Mouse (Mus musculus) heart, embryonic 11.5 days (tissue): Measurements from ENCODE around the gene Lax1. TPM values are rescaled to one million over a fixed set of nuclear protein-coding genes. Genes with fewer than 3 reads are reported as not detected.

Source experiments
- ATAC-seq: fragments of 200-750 bp; cut with Nextera tagmentation; replicated peaks from 2 replicates; pipeline ENCODE4 v1.8.0; 2017; ENCODE audit warnings: moderate library complexity; ENCODE audit not compliant: insufficient number of reproducible peaks, low FRiP score, low TSS enrichment
- H3K27ac ChIP-seq: fragments of 300-500 bp; sonication (generic); 2 replicates; pipeline ENCODE4 v1.5.1; 2014; ENCODE audit warnings: mild to moderate bottlenecking, low read depth, low read length
- H3K27me3 ChIP-seq: fragments of 300-500 bp; sonication (generic); 2 replicates; pipeline ENCODE4 v1.6.1; 2014; ENCODE audit warnings: mild to moderate bottlenecking, low read length, mixed read lengths; ENCODE audit not compliant: control insufficient read depth, insufficient read depth
- H3K36me3 ChIP-seq: fragments of 300-500 bp; sonication (generic); 2 replicates; pipeline ENCODE4 v1.6.1; 2014; ENCODE audit warnings: mild to moderate bottlenecking, low read length, moderate library complexity, mixed read lengths; ENCODE audit not compliant: control insufficient read depth, insufficient read depth
- H3K4me1 ChIP-seq: fragments of 300-500 bp; sonication (generic); 2 replicates; pipeline ENCODE4 v1.6.1; 2014; ENCODE audit warnings: low read length; ENCODE audit not compliant: control insufficient read depth, insufficient read depth
- H3K4me2 ChIP-seq: fragments of 300-500 bp; sonication (generic); 2 replicates; pipeline ENCODE4 v1.6.1; 2014; ENCODE audit warnings: mild to moderate bottlenecking, moderate library complexity
- H3K4me3 ChIP-seq: fragments of 300-500 bp; sonication (generic); 2 replicates; pipeline ENCODE4 v1.5.1; 2014; ENCODE audit warnings: low read depth, low read length
- H3K9ac ChIP-seq: fragments of 300-500 bp; sonication (generic); 2 replicates; pipeline ENCODE4 v1.6.1; 2014; ENCODE audit warnings: mild to moderate bottlenecking, low read depth, low read length, moderate library complexity
- H3K9me3 ChIP-seq: fragments of 300-500 bp; sonication (generic); replicated peaks from 2 replicates; pipeline ENCODE4 v1.6.1; 2016; ENCODE audit warnings: low read length; ENCODE audit not compliant: control insufficient read depth
- WGBS: fragments of 180-500 bp; shearing (Covaris S2); extraction: QIAGEN DNeasy Blood & Tissue Kit; methylation state at CpG from one replicate; pipeline ENCODE4 v1.1.7; 2014; ENCODE audit not compliant: insufficient replicate concordance; 5-methylcytosine and 5-hydroxymethylcytosine counted together
- polyA plus RNA-seq: library from polyadenylated mRNA; unstranded; fragments of >200 nt; fragmentation: Nextera tagmentation; extraction: Ambion mirVana; gene quantifications from 2 replicates; pipeline ENCODE4 v1.2.1, GENCODE M21; 2014

Lax1 gene
- 0.09 and 0.73 TPM in 2 replicates for polyA plus RNA-seq

- Histone ChIP-seq H3K27ac (no peak within 1 kb of the TSS), H3K4me3 (no peak within 1 kb of the TSS), H3K9me3 (no peaks in the 10 kb centered on the region), H3K9ac (no peak within 1 kb of the TSS), H3K4me1 (peaks cover 23% of the 10 kb centered on the region), H3K36me3 (no peaks in the 10 kb centered on the region), H3K4me2 (no peak within 1 kb of the TSS), H3K27me3 (no peaks in the 10 kb centered on the region)
- ATAC-seq = no peak
- 16% methylated on average over 6 of the region's 6 CpGs for WGBS
Measured at GRCm38 (mm10) chr1:133689897-133690296, at the start of gene Lax1. Lax1 (minus strand) TSS chr1:133690108.

- H3K9ac ChIP-seq = no peak overlapping the region
- peaks cover 11% of the 10 kb centered on the region for H3K36me3 ChIP-seq
- H3K27me3 ChIP-seq = no peaks in the 10 kb centered on the region
- WGBS = 56% methylated on average over 7 of the region's 7 CpGs
- H3K4me3 ChIP-seq = no peak overlapping the region
- H3K4me1 ChIP-seq = peaks cover 4% of the 10 kb centered on the region
- H3K9me3 ChIP-seq = no peaks in the 10 kb centered on the region
- ATAC-seq = no peak
- no peak overlapping the region for H3K27ac ChIP-seq
- no peak overlapping the region for H3K4me2 ChIP-seq
Measured at GRCm38 (mm10) chr1:133736664-133737063, 46.8 kb upstream of the Lax1 start.

DNA sequence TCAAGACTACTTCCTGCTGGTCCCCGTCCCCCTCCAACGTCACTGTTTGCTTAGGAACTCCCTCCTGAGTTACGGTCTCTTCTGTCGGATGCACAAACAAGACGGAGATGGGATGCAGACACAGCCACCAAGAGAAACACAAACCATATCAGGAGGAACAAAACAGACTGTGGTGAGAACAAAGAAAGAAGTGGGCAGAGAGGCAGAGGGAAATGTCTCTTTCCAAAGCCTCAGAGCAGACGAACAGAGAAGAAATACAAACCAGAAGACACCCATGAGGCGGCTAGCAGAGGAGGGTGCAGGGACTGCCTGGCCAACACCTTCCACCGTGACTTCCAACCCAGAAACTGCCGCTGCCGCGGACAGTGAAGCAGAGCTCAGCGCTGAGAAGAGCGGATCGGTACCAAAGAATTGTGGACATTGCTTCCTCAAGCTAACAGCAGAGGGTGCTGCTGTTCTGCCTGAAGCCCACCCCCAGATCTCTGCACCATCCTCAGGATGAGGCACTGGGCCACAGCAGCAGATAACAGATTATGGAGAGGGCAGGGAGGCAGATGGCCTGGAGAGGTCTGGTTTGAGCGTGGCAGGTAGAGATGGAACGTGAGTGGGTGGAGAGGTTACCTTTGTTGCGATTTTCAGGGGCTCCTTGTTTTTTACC lies 46.2 kb upstream of the Lax1 start:
- no peak overlapping the region for H3K4me3 ChIP-seq
- H3K27me3 ChIP-seq = no peaks in the 10 kb centered on the region
- WGBS = 20% methylated on average over 17 of the region's 17 CpGs
- peak overlapping the region; percentile 38 for H3K4me2 ChIP-seq
- no peak for ATAC-seq
- peaks cover 4% of the 10 kb centered on the region for H3K4me1 ChIP-seq
- peak overlapping the region; percentile 29; the same call in 1 of the 2 replicates for H3K9ac ChIP-seq
- peaks cover 13% of the 10 kb centered on the region for H3K36me3 ChIP-seq
- no peaks in the 10 kb centered on the region for H3K9me3 ChIP-seq
- H3K27ac ChIP-seq = no peak overlapping the region

DNA sequence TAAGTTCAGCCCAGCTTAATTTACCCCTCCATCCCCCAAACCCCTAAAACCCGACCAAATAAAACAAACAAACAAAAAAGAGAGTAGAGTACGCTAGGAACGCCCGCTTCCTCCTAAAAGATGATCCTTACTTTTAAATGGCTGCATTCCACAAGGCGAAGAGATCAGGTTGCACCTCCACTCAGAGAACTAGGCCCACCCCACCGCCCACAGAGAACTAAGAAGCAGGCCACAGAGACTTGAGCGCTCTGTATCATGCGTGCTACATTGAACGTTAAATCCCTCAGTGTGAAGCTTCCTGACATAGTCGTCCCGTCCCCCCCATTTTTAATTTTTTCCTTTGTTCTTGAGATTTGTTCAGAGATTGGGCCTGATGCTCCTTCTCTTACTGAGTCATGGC lies 42.9 kb upstream of the Lax1 start:
- 56% methylated on average over 11 of the region's 11 CpGs for WGBS
- Histone ChIP-seq H3K4me3 (no peak overlapping the region), H3K27ac (no peak overlapping the region), H3K4me1 (peaks cover 4% of the 10 kb centered on the region), H3K9ac (no peak overlapping the region), H3K4me2 (no peak overlapping the region), H3K9me3 (no peaks in the 10 kb centered on the region), H3K36me3 (peaks cover 20% of the 10 kb centered on the region), H3K27me3 (no peaks in the 10 kb centered on the region)
- no peak for ATAC-seq

DNA sequence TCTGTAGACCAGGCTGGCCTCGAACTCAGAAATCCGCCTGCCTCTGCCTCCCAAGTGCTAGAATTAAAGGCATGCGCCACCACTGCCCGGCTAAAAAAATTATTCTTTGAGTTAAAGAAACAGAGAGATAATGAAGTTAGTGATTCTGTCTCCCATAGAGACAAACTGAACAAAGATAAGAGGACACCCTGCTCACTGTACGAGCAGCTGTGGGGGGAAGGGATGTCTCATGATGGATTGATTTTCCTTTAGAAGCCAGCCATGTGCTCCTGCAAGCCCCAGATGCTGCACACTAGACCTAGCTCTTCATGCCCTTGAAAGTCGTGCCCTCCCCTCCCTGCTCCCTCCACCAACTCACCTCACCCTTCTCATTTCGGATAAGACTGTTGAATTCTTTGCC lies 38.4 kb upstream of the Lax1 start:
- WGBS = 70% methylated on average over 7 of the region's 7 CpGs
- Histone ChIP-seq H3K4me2 (no peak overlapping the region), H3K9ac (no peak overlapping the region), H3K27me3 (no peaks in the 10 kb centered on the region), H3K36me3 (peaks cover 17% of the 10 kb centered on the region), H3K4me3 (no peak overlapping the region), H3K27ac (no peak overlapping the region), H3K9me3 (no peaks in the 10 kb centered on the region), H3K4me1 (no peaks in the 10 kb centered on the region)
- ATAC-seq = no peak

GRCm38 (mm10) chr1:133720342-133720741 lies 30.4 kb upstream of the Lax1 start:
- Histone ChIP-seq H3K36me3 (peaks cover 10% of the 10 kb centered on the region; the same call in 1 of the 2 replicates), H3K4me2 (no peak overlapping the region), H3K27me3 (no peaks in the 10 kb centered on the region), H3K4me3 (no peak overlapping the region), H3K27ac (no peak overlapping the region), H3K9me3 (no peaks in the 10 kb centered on the region), H3K9ac (no peak overlapping the region), H3K4me1 (no peaks in the 10 kb centered on the region)
- 89% methylated on average over 7 of the region's 7 CpGs for WGBS
- ATAC-seq = no peak

GRCm38 (mm10) chr1:133718786-133719185 lies 28.9 kb upstream of the Lax1 start:
- ATAC-seq = no peak
- Histone ChIP-seq H3K9me3 (no peaks in the 10 kb centered on the region), H3K4me2 (no peak overlapping the region), H3K36me3 (peaks cover 13% of the 10 kb centered on the region; the same call in 1 of the 2 replicates), H3K9ac (no peak overlapping the region), H3K27me3 (no peaks in the 10 kb centered on the region), H3K27ac (no peak overlapping the region), H3K4me1 (no peaks in the 10 kb centered on the region), H3K4me3 (no peak overlapping the region)
- 84% methylated on average over 8 of the region's 8 CpGs for WGBS

DNA sequence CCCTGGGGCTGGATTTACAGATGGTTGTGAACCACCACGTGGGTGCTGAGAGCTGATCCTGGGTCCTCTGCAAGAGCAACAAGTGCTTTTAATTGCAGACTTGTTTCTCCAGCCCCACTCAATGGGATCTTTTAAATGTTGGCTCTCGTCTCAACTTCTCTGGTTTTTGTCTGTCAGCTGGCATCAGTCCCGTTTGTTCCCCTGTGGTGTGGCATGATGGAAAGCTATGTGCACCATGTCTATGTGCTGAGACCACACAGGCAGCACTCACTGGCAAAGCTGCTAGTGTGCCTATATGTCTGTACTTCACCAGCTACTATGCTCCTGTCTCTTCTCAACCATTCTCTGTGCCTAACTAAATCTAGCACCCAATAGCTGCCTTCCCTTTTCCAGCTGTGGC lies 28.4 kb upstream of the Lax1 start:
- WGBS = 84% methylated on average over 3 of the region's 3 CpGs
- Histone ChIP-seq H3K9ac (no peak overlapping the region), H3K27ac (no peak overlapping the region), H3K9me3 (no peaks in the 10 kb centered on the region), H3K4me3 (no peak overlapping the region), H3K36me3 (peaks cover 13% of the 10 kb centered on the region; the same call in 1 of the 2 replicates), H3K4me1 (no peaks in the 10 kb centered on the region), H3K27me3 (no peaks in the 10 kb centered on the region), H3K4me2 (no peak overlapping the region)
- ATAC-seq = no peak

GRCm38 (mm10) chr1:133716464-133716863 lies 26.6 kb upstream of the Lax1 start:
- Histone ChIP-seq H3K4me3 (no peak overlapping the region), H3K36me3 (peaks cover 13% of the 10 kb centered on the region; the same call in 1 of the 2 replicates), H3K4me2 (no peak overlapping the region), H3K27me3 (no peaks in the 10 kb centered on the region), H3K9me3 (no peaks in the 10 kb centered on the region), H3K27ac (no peak overlapping the region), H3K9ac (no peak overlapping the region), H3K4me1 (no peaks in the 10 kb centered on the region)
- ATAC-seq = no peak
- WGBS = 23% methylated on average over 7 of the region's 7 CpGs
